Mouse (Mus musculus) liver, adult 2 months (tissue): ENCODE measurements at regions not wholly inside any gene's neighbourhood (a gene's known extent, or its start where the extent isn't known, plus 50 kb on each side); places are given as distances from the start of the nearest gene placed in this dataset.

Source experiments
- DNase-seq: peaks from one replicate; pipeline ENCODE4 v3.0.0-alpha.2; 2011; ENCODE audit warnings: low read depth, low spot score; ENCODE audit errors: extremely low read depth
- H3K27ac ChIP-seq: fragments of 200-500 bp; replicated peaks from 2 replicates; pipeline ENCODE4 v1.5.1; 2012; ENCODE audit warnings: low read depth, mild to moderate bottlenecking, control low read depth, inconsistent platforms, low read length; ENCODE audit not compliant: insufficient read depth
- H3K27me3 ChIP-seq: fragments of 200-500 bp; 2 replicates; pipeline ENCODE4 v1.6.1; 2012; ENCODE audit warnings: mild to moderate bottlenecking, moderate library complexity, low read length, inconsistent platforms; ENCODE audit not compliant: control insufficient read depth, insufficient read depth
- H3K36me3 ChIP-seq: fragments of 200-500 bp; 2 replicates; pipeline ENCODE4 v1.6.1; 2012; ENCODE audit warnings: low read length, inconsistent platforms; ENCODE audit not compliant: control insufficient read depth, insufficient read depth
- H3K4me1 ChIP-seq: fragments of 200-500 bp; 2 replicates; pipeline ENCODE4 v1.6.1; 2011; ENCODE audit warnings: low read length; ENCODE audit not compliant: control insufficient read depth, insufficient read depth
- H3K4me3 ChIP-seq: fragments of 200-500 bp; 2 replicates; pipeline ENCODE4 v1.5.1; 2011; ENCODE audit warnings: low read depth, mild to moderate bottlenecking, control low read depth, low read length, moderate library complexity; ENCODE audit not compliant: insufficient read depth
- H3K79me2 ChIP-seq: fragments of 200-500 bp; 2 replicates; pipeline ENCODE4 v1.6.1; 2012; ENCODE audit warnings: inconsistent platforms, mild to moderate bottlenecking, low read length, moderate library complexity; ENCODE audit not compliant: control insufficient read depth, insufficient read depth
- H3K9ac ChIP-seq: fragments of 200-500 bp; 2 replicates; pipeline ENCODE4 v1.6.1; 2012; ENCODE audit warnings: low read depth, mild to moderate bottlenecking, control low read depth, inconsistent platforms, low read length
- CTCF ChIP-seq: fragments of 200-500 bp; IDR thresholded peaks from 2 replicates; pipeline ENCODE4 v1.5.1; 2011; ENCODE audit warnings: low read depth, low read length, control low read depth
- POLR2A ChIP-seq: fragments of 200-500 bp; IDR thresholded peaks from 2 replicates; pipeline ENCODE4 v1.6.1; 2011; ENCODE audit warnings: low read length, control low read depth; ENCODE audit not compliant: insufficient read depth; ENCODE audit errors: extremely low read depth
- WGBS: fragments of 180-500 bp; shearing (Covaris S2); methylation state at CpG from one replicate; pipeline ENCODE4 v1.1.7; 2018; 5-methylcytosine and 5-hydroxymethylcytosine counted together

DNA sequence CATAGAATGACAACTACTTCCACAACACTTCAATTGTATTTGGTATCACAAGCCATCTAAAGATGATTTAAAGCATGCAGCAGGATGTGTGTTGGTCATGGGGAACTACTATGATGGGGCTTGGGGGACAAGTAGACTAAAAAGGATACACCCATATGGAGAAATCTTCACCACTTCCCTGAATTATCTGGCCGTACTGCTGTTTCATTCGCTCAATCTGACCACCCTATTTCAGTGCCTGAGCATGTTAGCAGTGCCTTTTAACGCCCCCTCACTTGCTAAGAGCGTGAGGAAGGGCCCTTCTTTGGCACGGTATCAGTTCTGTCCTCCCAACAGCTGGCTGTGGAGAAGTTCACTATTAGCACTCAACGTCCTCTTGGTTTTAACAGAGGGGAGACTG lies 132.6 kb upstream of the Pja1 start:
- no peak for TF ChIP-seq POLR2A
- no peak for TF ChIP-seq CTCF
- H3K4me1 ChIP-seq: peaks cover 2% of the 10 kb centered on the region
- no peak overlapping the region for H3K9ac ChIP-seq
- no peak overlapping the region for H3K4me3 ChIP-seq
- no peaks in the 10 kb centered on the region for H3K27me3 ChIP-seq
- no peak overlapping the region for H3K27ac ChIP-seq
- no peaks in the 10 kb centered on the region for H3K36me3 ChIP-seq
- 76% methylated on average over 6 of the region's 6 CpGs for WGBS
- no peaks in the 10 kb centered on the region for H3K79me2 ChIP-seq
- DNase-seq: no peak

DNA sequence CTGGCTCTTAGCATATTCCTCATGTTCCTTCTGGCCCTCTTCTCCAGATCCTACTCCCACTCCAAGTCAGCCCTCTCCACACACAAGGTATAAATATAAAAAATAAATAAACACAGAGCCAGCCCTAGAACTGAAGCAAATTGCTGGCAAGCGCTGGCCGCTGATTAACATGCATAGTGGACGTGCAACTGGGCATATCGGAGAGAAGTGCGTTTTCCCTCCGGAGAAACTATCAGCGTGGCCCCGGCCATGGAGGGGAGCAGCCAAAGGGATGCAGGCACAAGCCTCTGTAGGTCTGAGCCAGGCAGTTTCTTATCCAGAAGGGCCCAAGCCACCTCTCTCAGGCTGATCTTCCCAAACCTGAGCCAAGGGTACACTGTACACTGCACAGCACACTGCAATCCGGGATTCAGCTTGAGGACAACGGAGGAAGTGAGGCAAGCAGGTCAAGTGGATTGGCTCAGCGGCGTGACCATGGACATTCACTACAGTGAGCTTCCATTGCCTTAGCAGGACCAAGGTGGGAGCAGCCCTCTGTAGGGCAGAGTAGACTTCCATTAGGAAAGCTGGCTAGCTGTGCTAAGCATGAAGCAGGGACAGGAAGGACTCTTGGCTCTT lies 131.3 kb upstream of the Pja1 start:
- WGBS: 88% methylated on average over 12 of the region's 12 CpGs
- H3K36me3 ChIP-seq: no peaks in the 10 kb centered on the region
- peaks cover 2% of the 10 kb centered on the region for H3K4me1 ChIP-seq
- TF ChIP-seq POLR2A (no peak), CTCF (no peak)
- H3K79me2 ChIP-seq: no peaks in the 10 kb centered on the region
- no peaks in the 10 kb centered on the region for H3K27me3 ChIP-seq
- H3K27ac ChIP-seq: no peak overlapping the region
- DNase-seq: no peak
- no peak overlapping the region for H3K4me3 ChIP-seq
- H3K9ac ChIP-seq: no peak overlapping the region

DNA sequence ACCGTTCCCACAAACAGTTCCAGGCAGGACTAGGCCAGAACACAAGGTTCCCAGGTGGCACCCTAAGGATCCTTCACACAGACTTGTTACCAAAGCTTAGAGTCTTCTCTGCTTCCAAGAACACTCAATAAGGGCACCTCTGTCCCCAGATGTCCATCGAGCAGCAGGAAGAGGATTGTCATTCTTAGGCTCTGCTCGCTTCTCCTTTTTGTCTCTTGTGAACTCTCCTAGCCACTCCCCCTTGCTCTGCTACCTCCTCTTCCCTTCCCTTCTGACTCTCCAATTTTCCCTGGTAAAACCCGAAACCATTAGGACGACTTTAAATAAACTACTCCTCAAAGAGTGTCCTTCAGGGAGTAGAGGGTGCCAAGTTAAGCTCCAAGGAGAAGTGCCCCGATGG lies 124.4 kb upstream of the Pja1 start:
- H3K36me3 ChIP-seq: no peaks in the 10 kb centered on the region
- no peak overlapping the region for H3K4me3 ChIP-seq
- no peaks in the 10 kb centered on the region for H3K79me2 ChIP-seq
- no peaks in the 10 kb centered on the region for H3K27me3 ChIP-seq
- H3K27ac ChIP-seq: no peak overlapping the region
- DNase-seq: no peak
- no peaks in the 10 kb centered on the region for H3K4me1 ChIP-seq
- H3K9ac ChIP-seq: no peak overlapping the region
- no peak for TF ChIP-seq POLR2A
- 81% methylated on average over 6 of the region's 6 CpGs for WGBS

DNA sequence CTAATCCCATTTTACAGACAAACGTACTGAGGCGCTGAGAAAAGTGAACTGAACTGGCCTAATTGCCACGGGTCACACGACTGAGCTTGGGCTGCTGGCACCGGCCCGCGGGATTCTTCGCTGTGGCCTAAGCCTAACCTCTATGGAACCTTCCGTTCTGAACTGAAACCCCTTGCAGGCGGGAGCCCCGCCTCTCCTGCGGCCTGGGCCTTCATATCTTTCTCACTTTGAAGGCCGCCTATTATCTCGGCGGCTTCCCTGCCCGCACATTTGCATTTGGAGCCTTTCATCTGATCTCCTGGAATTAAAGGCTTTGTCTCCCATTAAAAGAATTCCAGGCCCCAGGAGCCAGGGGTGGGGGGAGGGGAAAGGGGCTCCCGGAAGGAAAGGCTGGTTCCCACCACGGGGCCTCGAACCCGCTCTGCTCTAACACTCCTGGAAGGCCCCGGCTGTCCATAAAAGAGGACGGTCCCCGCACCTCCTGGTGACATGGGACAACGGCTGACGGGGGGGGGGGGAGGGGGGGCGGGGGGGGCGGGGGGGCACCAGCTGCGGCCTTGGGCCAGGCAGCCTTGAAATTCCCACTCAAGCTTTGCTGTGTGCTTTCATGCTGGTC lies 122.9 kb upstream of the Pja1 start:
- no peak overlapping the region for H3K9ac ChIP-seq
- WGBS: 24% methylated on average over 17 of the region's 28 CpGs
- TF ChIP-seq CTCF (no peak), POLR2A (no peak)
- no peaks in the 10 kb centered on the region for H3K36me3 ChIP-seq
- H3K27ac ChIP-seq: no peak overlapping the region
- H3K4me3 ChIP-seq: no peak overlapping the region
- H3K4me1 ChIP-seq: no peaks in the 10 kb centered on the region
- no peaks in the 10 kb centered on the region for H3K79me2 ChIP-seq
- H3K27me3 ChIP-seq: no peaks in the 10 kb centered on the region
- no peak for DNase-seq

DNA sequence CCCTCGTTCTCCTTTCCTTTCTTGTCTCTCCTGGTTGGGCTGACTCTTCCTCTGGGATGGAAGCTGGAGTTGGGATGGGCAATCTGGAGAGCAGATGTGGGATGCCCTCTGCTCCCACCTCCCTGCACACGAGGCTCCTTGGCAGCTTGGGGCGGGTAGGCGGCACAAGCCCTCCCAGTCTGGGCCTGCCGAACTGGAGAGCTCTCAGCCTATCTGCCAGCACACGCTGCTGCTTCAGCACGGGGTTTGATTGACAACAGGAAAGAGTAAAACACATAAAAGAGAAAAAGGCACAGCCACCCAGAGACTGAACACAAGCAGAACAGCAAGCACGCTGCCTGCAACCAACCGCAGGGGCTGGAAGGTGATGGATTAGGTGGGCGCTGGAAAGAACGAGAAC lies 121.9 kb upstream of the Pja1 start:
- 84% methylated on average over 11 of the region's 11 CpGs for WGBS
- Histone ChIP-seq H3K27ac (no peak overlapping the region), H3K9ac (no peak overlapping the region), H3K79me2 (no peaks in the 10 kb centered on the region), H3K4me3 (no peak overlapping the region), H3K27me3 (no peaks in the 10 kb centered on the region), H3K4me1 (no peaks in the 10 kb centered on the region), H3K36me3 (no peaks in the 10 kb centered on the region)
- TF ChIP-seq POLR2A (no peak), CTCF (no peak)
- no peak for DNase-seq

DNA sequence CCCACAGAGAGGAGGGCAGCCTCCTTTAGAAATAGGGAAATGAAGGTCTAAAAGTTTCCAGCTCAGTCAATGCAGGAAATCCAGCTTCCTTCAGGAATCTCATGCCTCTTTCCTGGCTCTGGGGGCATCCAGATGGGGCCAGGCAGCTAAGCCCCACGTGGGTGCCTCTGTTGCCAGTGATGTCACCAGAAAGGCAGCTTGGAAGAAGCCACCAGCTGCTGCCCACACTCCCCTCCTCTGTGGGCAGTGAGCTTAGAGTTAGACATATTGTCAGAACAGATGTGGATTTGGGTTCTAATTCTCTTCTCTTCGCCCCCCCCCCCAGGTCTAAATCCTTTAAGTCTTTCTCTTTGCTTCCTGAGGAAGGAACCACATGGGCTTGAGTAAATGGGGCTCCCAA lies 116.2 kb upstream of the Pja1 start:
- H3K4me3 ChIP-seq: no peak overlapping the region
- 75% methylated on average over 2 of the region's 2 CpGs for WGBS

More for the DNA sequence above, 116.2 kb upstream of the Pja1 start:
- Histone ChIP-seq H3K27me3 (no peaks in the 10 kb centered on the region), H3K79me2 (no peaks in the 10 kb centered on the region), H3K27ac (no peak overlapping the region), H3K36me3 (no peaks in the 10 kb centered on the region), H3K4me1 (no peaks in the 10 kb centered on the region), H3K9ac (no peak overlapping the region)
- DNase-seq: no peak
- TF ChIP-seq POLR2A: no peak
- TF ChIP-seq CTCF: no peak
